ENCODE assay signal across 8 mouse cellular contexts in genomic region chr1:167636948-167637347, GRCm38 (mm10). TPM values are rescaled to one million over a fixed set of nuclear protein-coding genes. Genes with fewer than 3 reads are reported as not detected.
DNase-seq lines count a peak whose midpoint lies in the region; ATAC-seq and TF ChIP-seq lines count a peak whose summit lies in the region.

No protein-coding gene starts in this region.

- no peaks in the 10 kb centered on the region for H3K27me3 ChIP-seq in forebrain, embryonic 16.5 days (replicated peaks; ENCODE audit: control insufficient read depth, insufficient read depth, low read length)
- H3K27me3 ChIP-seq in hindbrain, postnatal 0 days (ENCODE audit: insufficient read depth, low read length) = no peaks in the 10 kb centered on the region; the same call in 1 of the 2 replicates
- H3K27me3 ChIP-seq in midbrain, embryonic 11.5 days (ENCODE audit: control insufficient read depth, insufficient read depth, low read length) = no peaks in the 10 kb centered on the region
- H3K27me3 ChIP-seq in small intestine, adult 2 months (ENCODE audit: control insufficient read depth, insufficient read depth, low read length) = no peaks in the 10 kb centered on the region

- no peaks in the 10 kb centered on the region for H3K36me3 ChIP-seq in forebrain, embryonic 16.5 days (ENCODE audit: control insufficient read depth, insufficient read depth)
- H3K36me3 ChIP-seq in hindbrain, postnatal 0 days (ENCODE audit: insufficient read depth, low read length) = no peaks in the 10 kb centered on the region
- H3K36me3 ChIP-seq in midbrain, embryonic 11.5 days (ENCODE audit: control insufficient read depth, insufficient read depth, low read length) = no peaks in the 10 kb centered on the region
- no peaks in the 10 kb centered on the region for H3K36me3 ChIP-seq in small intestine, adult 2 months (ENCODE audit: control insufficient read depth, insufficient read depth, low read length)

- H3K27ac ChIP-seq in forebrain, embryonic 16.5 days (ENCODE audit: low read length) = no peak overlapping the region
- no peak overlapping the region for H3K27ac ChIP-seq in hindbrain, postnatal 0 days
- no peak overlapping the region for H3K27ac ChIP-seq in midbrain, embryonic 11.5 days (ENCODE audit: low read depth, low read length)
- no peak overlapping the region for H3K27ac ChIP-seq in small intestine, adult 2 months (ENCODE audit: insufficient read depth, low read depth, low read length)

- no peaks in the 10 kb centered on the region for H3K9me3 ChIP-seq in forebrain, embryonic 16.5 days (ENCODE audit: control insufficient read depth, low read length)
- no peaks in the 10 kb centered on the region for H3K9me3 ChIP-seq in hindbrain, postnatal 0 days (ENCODE audit: low read length)
- no peaks in the 10 kb centered on the region for H3K9me3 ChIP-seq in midbrain, embryonic 11.5 days (ENCODE audit: control insufficient read depth, low read length)

- ATAC-seq in CD4-positive, CD25-positive, alpha-beta regulatory T cell, adult 4 months = no peak
- ATAC-seq in forebrain, embryonic 16.5 days = peak; percentile 74
- ATAC-seq in hindbrain, postnatal 0 days = peak; percentile 52; the same call in 1 of the 2 replicates
- peak; percentile 39 for ATAC-seq in midbrain, embryonic 11.5 days (ENCODE audit: low FRiP score)

- no peak overlapping the region for H3K4me3 ChIP-seq in forebrain, embryonic 16.5 days (replicated peaks; ENCODE audit: low read length)
- H3K4me3 ChIP-seq in hindbrain, postnatal 0 days (ENCODE audit: low read length) = no peak overlapping the region
- no peak overlapping the region for H3K4me3 ChIP-seq in midbrain, embryonic 11.5 days (ENCODE audit: low read depth, low read length)
- no peak overlapping the region for H3K4me3 ChIP-seq in small intestine, adult 2 months (ENCODE audit: low read depth, low read length)

- H3K4me1 ChIP-seq in forebrain, embryonic 16.5 days (replicated peaks; ENCODE audit: control insufficient read depth, insufficient read depth, low read length) = 0 out of 2 replicates have a peak, but pooled peaks cover 5% of the 10 kb centered on the region
- H3K4me1 ChIP-seq in hindbrain, postnatal 0 days (ENCODE audit: insufficient read depth, low read length) = no peaks in the 10 kb centered on the region
- H3K4me1 ChIP-seq in midbrain, embryonic 11.5 days (ENCODE audit: control insufficient read depth, insufficient read depth, low read length) = no peaks in the 10 kb centered on the region
- no peaks in the 10 kb centered on the region for H3K4me1 ChIP-seq in small intestine, adult 2 months (ENCODE audit: control insufficient read depth, insufficient read depth, insufficient read length, low read length)

- TF ChIP-seq POLR2A in small intestine, adult 2 months (IDR thresholded peaks at IDR 0.05; ENCODE audit: low read depth, low read length) = no peak

- H3K9ac ChIP-seq in forebrain, embryonic 16.5 days (replicated peaks; ENCODE audit: low read depth, low read length) = no peak overlapping the region
- H3K9ac ChIP-seq in hindbrain, postnatal 0 days (replicated peaks; ENCODE audit: low read length) = no peak overlapping the region
- H3K9ac ChIP-seq in midbrain, embryonic 11.5 days (ENCODE audit: low read length) = no peak overlapping the region

- peak; percentile 99 for TF ChIP-seq CTCF in hindbrain, postnatal 0 days (IDR thresholded peaks at IDR 0.05; ENCODE audit: low read depth)
- peak; percentile 76; the same call in 1 of the 2 replicates for TF ChIP-seq CTCF in small intestine, adult 2 months (IDR thresholded peaks at IDR 0.05; ENCODE audit: extremely low read depth, insufficient read length, insufficient replicate concordance, low read depth, low read length)

- DNase-seq in CD4-positive, CD25-positive, alpha-beta regulatory T cell, adult 2 months (ENCODE audit: low read depth, low spot score) = peak; percentile 59
- peak; percentile 23 for DNase-seq in cerebellum, adult 11-12 months
- DNase-seq in hindbrain, postnatal 0 days (ENCODE audit: low spot score) = peak; percentile 82
- DNase-seq in left cerebral cortex, adult 18-20 months (ENCODE audit: low spot score in 2 of 2) = peak; percentile 62 to 71
- DNase-seq in midbrain, embryonic 11.5 days (ENCODE audit: low spot score, missing footprints) = peak; percentile 95

- 4% methylated on average over 3 of the region's 3 CpGs for WGBS in forebrain, embryonic 16.5 days
- WGBS in hindbrain, postnatal 0 days = 14% methylated on average over 3 of the region's 3 CpGs
- 13% methylated on average over 3 of the region's 3 CpGs for WGBS in midbrain, embryonic 11.5 days
- WGBS in small intestine, adult 2 months = 6% methylated on average over 3 of the region's 3 CpGs

- H3K4me2 ChIP-seq in forebrain, embryonic 16.5 days (ENCODE audit: low read length) = no peak overlapping the region
- H3K4me2 ChIP-seq in hindbrain, postnatal 0 days (ENCODE audit: low read depth, low read length) = no peak overlapping the region
- no peak overlapping the region for H3K4me2 ChIP-seq in midbrain, embryonic 11.5 days

RNA-seq across cellular contexts. Expression of gene Rxrg, which starts 38.8 kb away (rescaled TPM):
- polyA plus RNA-seq in CD4-positive, CD25-positive, alpha-beta regulatory T cell, adult 4 months (2017; shearing (Covaris generic)) = not detected
- polyA plus RNA-seq in forebrain, embryonic 16.5 days (2015; fragmentation: Nextera tagmentation; extraction: Ambion mirVana) = 40.5 and 61.1 TPM in 2 replicates
- 16.0 and 19.4 TPM in 2 replicates for total RNA-seq in hindbrain, postnatal 0 days (2014; rRNA removed)
- 22.3 and 23.5 TPM in 2 replicates for polyA plus RNA-seq in hindbrain, postnatal 0 days (2015; fragmentation: Nextera tagmentation; extraction: Ambion mirVana)
- 10 to 100 TPM; 12.5 to 20.6 TPM for total RNA-seq in left cerebral cortex, adult 18-20 months (2021)
- polyA plus RNA-seq in midbrain, embryonic 11.5 days (2014; fragmentation: Nextera tagmentation; extraction: Ambion mirVana) = 1.2 and 1.6 TPM in 2 replicates
- 0.13 and 0.17 TPM in 2 replicates for polyA plus RNA-seq in small intestine, adult 2 months (2012; rRNA removed)

RNA-seq across cellular contexts. Expression of gene Lmx1a, which starts 52.1 kb away (rescaled TPM):
- not detected for polyA plus RNA-seq in CD4-positive, CD25-positive, alpha-beta regulatory T cell, adult 4 months (2017; shearing (Covaris generic))
- 1.5 TPM in 2 replicates for polyA plus RNA-seq in forebrain, embryonic 16.5 days (2015; fragmentation: Nextera tagmentation; extraction: Ambion mirVana)
- 7.8 and 12.5 TPM in 2 replicates for total RNA-seq in hindbrain, postnatal 0 days (2014; rRNA removed)
- polyA plus RNA-seq in hindbrain, postnatal 0 days (2015; fragmentation: Nextera tagmentation; extraction: Ambion mirVana) = 4.9 and 5.7 TPM in 2 replicates
- not detected for total RNA-seq in left cerebral cortex, adult 18-20 months (2021)
- polyA plus RNA-seq in midbrain, embryonic 11.5 days (2014; fragmentation: Nextera tagmentation; extraction: Ambion mirVana) = 16.5 and 18.7 TPM in 2 replicates
- polyA plus RNA-seq in small intestine, adult 2 months (2012; rRNA removed) = 0.35 and 0.41 TPM in 2 replicates

Comparison
In these comparisons a context has a peak if more than half of its experiments do, and no peak if none do; other contexts are left out.
1. DNase-seq: peak in every context shown above with its lines; median percentile 95 in midbrain, embryonic 11.5 days; 82 in hindbrain, postnatal 0 days; 66 in left cerebral cortex, adult 18-20 months; 59 in CD4-positive, CD25-positive, alpha-beta regulatory T cell, adult 2 months; 23 in cerebellum, adult 11-12 months.